Mouse (Mus musculus) CH12.LX (cell line): ENCODE measurements at regions not wholly inside any gene's neighbourhood (a gene's known extent, or its start where the extent isn't known, plus 50 kb on each side); places are given as distances from the start of the nearest gene placed in this dataset.

ENCODE experiments used
- DNase-seq: peaks from one replicate; pipeline ENCODE4 v3.0.0-alpha.2; 2013; ENCODE audit errors: extremely low read depth
- H3K27ac ChIP-seq: 2 replicates; pipeline ENCODE4 v1.5.1; 2012; ENCODE audit warnings: low read depth, mild to moderate bottlenecking, control low read depth, moderate library complexity; ENCODE audit not compliant: insufficient read depth
- H3K27me3 ChIP-seq: replicated peaks from 2 replicates; pipeline ENCODE3; 2012; ENCODE audit warnings: inconsistent platforms
- H3K36me3 ChIP-seq, 2 experiments: replicated peaks in 1 of 2; 2 replicates each; pipeline versions ENCODE3 to v1.6.1; 2012; ENCODE audit warnings: inconsistent platforms in 1 of 2, low read length in 1 of 2, mild to moderate bottlenecking in 1 of 2, mixed read lengths in 1 of 2, moderate library complexity in 1 of 2; ENCODE audit not compliant: control insufficient read depth in 1 of 2, insufficient read depth in 1 of 2
- H3K4me1 ChIP-seq, 2 experiments: 2 replicates each; pipeline ENCODE4 v1.6.1; 2012; ENCODE audit warnings: inconsistent platforms in 1 of 2, moderate library complexity in 1 of 2; ENCODE audit not compliant: insufficient read depth in 2 of 2, control insufficient read depth in 1 of 2
- H3K4me2 ChIP-seq: 2 replicates; pipeline ENCODE4 v1.6.1; 2012; ENCODE audit warnings: low read depth, mild to moderate bottlenecking, control low read depth; ENCODE audit not compliant: poor library complexity, insufficient read depth, severe bottlenecking
- H3K4me3 ChIP-seq, 3 experiments: fragments of 150-350 bp in 1 of 3; sonication (generic) in 1 of 3; replicated peaks in 1 of 3; 2 replicates each; pipeline versions ENCODE3 to v1.5.1; 2011 to 2012; ENCODE audit warnings: low read depth in 2 of 3, low read length in 2 of 3, mild to moderate bottlenecking in 2 of 3, moderate library complexity in 2 of 3, control low read depth in 1 of 3, improper control_type of control experiment in 1 of 3, inconsistent platforms in 1 of 3, mixed read lengths in 1 of 3; ENCODE audit not compliant: poor library complexity in 1 of 3
- H3K79me2 ChIP-seq: replicated peaks from 2 replicates; pipeline ENCODE4 v1.6.1; 2012; ENCODE audit warnings: mild to moderate bottlenecking, moderate library complexity; ENCODE audit not compliant: control insufficient read depth, poor library complexity, insufficient read depth, severe bottlenecking; ENCODE audit errors: extremely low read depth
- H3K9ac ChIP-seq: 2 replicates; pipeline ENCODE4 v1.6.1; 2012; ENCODE audit warnings: low read depth, mild to moderate bottlenecking, control low read depth, moderate library complexity; ENCODE audit not compliant: insufficient read depth
- H3K9me3 ChIP-seq: replicated peaks from 2 replicates; pipeline ENCODE3; 2012; ENCODE audit warnings: low read length, inconsistent platforms, mixed read lengths
- CHD2 ChIP-seq: IDR thresholded peaks from 2 replicates; pipeline ENCODE4 v1.6.1; 2011; ENCODE audit warnings: low read length, improper control_type of control experiment
- CTCF ChIP-seq, 2 experiments: IDR thresholded peaks in 1 of 2; conservative IDR thresholded peaks in 1 of 2; 2 replicates each; pipeline ENCODE4 v1.5.1; 2011 to 2012; ENCODE audit warnings: low read depth in 2 of 2, low read length in 2 of 2, improper control_type of control experiment in 1 of 2, inconsistent platforms in 1 of 2, mild to moderate bottlenecking in 1 of 2, moderate library complexity in 1 of 2
- E2F4 ChIP-seq: IDR thresholded peaks from 2 replicates; pipeline ENCODE4 v1.6.1; 2011; ENCODE audit warnings: low read depth, low read length, improper control_type of control experiment; ENCODE audit not compliant: insufficient replicate concordance
- EP300 ChIP-seq: IDR thresholded peaks from 2 replicates; pipeline ENCODE4 v1.6.1; 2011; ENCODE audit warnings: low read length, improper control_type of control experiment
- ETS1 ChIP-seq: conservative IDR thresholded peaks from 2 replicates; pipeline ENCODE4 v1.6.1; 2012; ENCODE audit warnings: low read depth, mild to moderate bottlenecking, inconsistent platforms, low read length, improper control_type of control experiment, moderate library complexity
- HCFC1 ChIP-seq: IDR thresholded peaks from 2 replicates; pipeline ENCODE4 v1.6.1; 2012; ENCODE audit warnings: low read depth, mild to moderate bottlenecking, inconsistent platforms, low read length, improper control_type of control experiment
- IRF4 ChIP-seq: IDR thresholded peaks from 2 replicates; pipeline ENCODE4 v1.6.1; 2014; ENCODE audit warnings: low read depth, mild to moderate bottlenecking, inconsistent platforms, low read length, improper control_type of control experiment
- KAT2A ChIP-seq: IDR thresholded peaks from 2 replicates; pipeline ENCODE4 v1.6.1; 2012; ENCODE audit warnings: low read length, improper control_type of control experiment, inconsistent platforms; ENCODE audit not compliant: insufficient replicate concordance
- MAFK ChIP-seq: IDR thresholded peaks from 2 replicates; pipeline ENCODE4 v1.6.1; 2011; ENCODE audit warnings: low read length, improper control_type of control experiment; ENCODE audit not compliant: insufficient replicate concordance
- MAZ ChIP-seq: IDR thresholded peaks from 2 replicates; pipeline ENCODE4 v1.6.1; 2012; ENCODE audit warnings: low read depth, mild to moderate bottlenecking, inconsistent platforms, low read length, improper control_type of control experiment, moderate library complexity
- MEF2A ChIP-seq: IDR thresholded peaks from 2 replicates; pipeline ENCODE4 v1.6.1; 2014; ENCODE audit warnings: low read depth, mild to moderate bottlenecking, inconsistent platforms, low read length, improper control_type of control experiment, borderline replicate concordance
- MXI1 ChIP-seq: IDR thresholded peaks from 2 replicates; pipeline ENCODE4 v1.6.1; 2011; ENCODE audit warnings: mild to moderate bottlenecking, low read depth, low read length, improper control_type of control experiment
- PAX5 ChIP-seq: IDR thresholded peaks from 2 replicates; pipeline ENCODE4 v1.6.1; 2012; ENCODE audit warnings: low read length, inconsistent platforms, mixed read lengths
- RAD21 ChIP-seq: IDR thresholded peaks from 2 replicates; pipeline ENCODE4 v1.6.1; 2011; ENCODE audit warnings: low read depth, mild to moderate bottlenecking, low read length, improper control_type of control experiment, moderate library complexity
- RCOR1 ChIP-seq: conservative IDR thresholded peaks from 2 replicates; pipeline ENCODE4 v1.6.1; 2012; ENCODE audit warnings: low read depth, mild to moderate bottlenecking, inconsistent platforms, low read length, improper control_type of control experiment
- SIN3A ChIP-seq: IDR thresholded peaks from 2 replicates; pipeline ENCODE4 v1.6.1; 2012; ENCODE audit warnings: low read length, improper control_type of control experiment, inconsistent platforms
- SMC3 ChIP-seq: IDR thresholded peaks from 2 replicates; pipeline ENCODE4 v1.6.1; 2011; ENCODE audit warnings: low read depth, low read length, improper control_type of control experiment
- TBP ChIP-seq: conservative IDR thresholded peaks from 2 replicates; pipeline ENCODE4 v1.6.1; 2011; ENCODE audit warnings: low read depth, low read length, improper control_type of control experiment
- UBTF ChIP-seq: IDR thresholded peaks from 2 replicates; pipeline ENCODE4 v1.6.1; 2012; ENCODE audit warnings: low read depth, mild to moderate bottlenecking, inconsistent platforms, low read length, improper control_type of control experiment, moderate library complexity
- USF1 ChIP-seq: IDR thresholded peaks from 2 replicates; pipeline ENCODE4 v1.6.1; 2014; ENCODE audit warnings: low read depth, mild to moderate bottlenecking, inconsistent platforms, low read length, improper control_type of control experiment
- ZKSCAN1 ChIP-seq: IDR thresholded peaks from 2 replicates; pipeline ENCODE4 v1.6.1; 2012; ENCODE audit warnings: low read depth, inconsistent platforms, low read length, improper control_type of control experiment, borderline replicate concordance
- ZMIZ1 ChIP-seq: IDR thresholded peaks from 2 replicates; pipeline ENCODE4 v1.6.1; 2012; ENCODE audit warnings: low read depth, mild to moderate bottlenecking, inconsistent platforms, low read length, improper control_type of control experiment
- ZNF384 ChIP-seq: IDR thresholded peaks from 2 replicates; pipeline ENCODE4 v1.6.1; 2012; ENCODE audit warnings: low read depth, low read length, improper control_type of control experiment, inconsistent platforms
- dilution Hi-C: fragments of 300-500 bp; cut with MboI; formaldehyde crosslinking; loops from 2 replicates; pipeline ENCODE4 v1.14.3; 2020; ENCODE audit warnings: low sequenced_read_pairs; ENCODE audit not compliant: extremely low pct_unique_long_range_greater_than_20kb, extremely low pct_ligation_motif_present
- in situ Hi-C: fragments of 300-500 bp; cut with MboI; formaldehyde crosslinking; loops from 3 replicates; pipeline ENCODE4 v1.14.3; 2019; ENCODE audit warnings: low sequenced_read_pairs, low pct_ligation_motif_present, low pct_unique_long_range_greater_than_20kb, mixed read lengths

DNA sequence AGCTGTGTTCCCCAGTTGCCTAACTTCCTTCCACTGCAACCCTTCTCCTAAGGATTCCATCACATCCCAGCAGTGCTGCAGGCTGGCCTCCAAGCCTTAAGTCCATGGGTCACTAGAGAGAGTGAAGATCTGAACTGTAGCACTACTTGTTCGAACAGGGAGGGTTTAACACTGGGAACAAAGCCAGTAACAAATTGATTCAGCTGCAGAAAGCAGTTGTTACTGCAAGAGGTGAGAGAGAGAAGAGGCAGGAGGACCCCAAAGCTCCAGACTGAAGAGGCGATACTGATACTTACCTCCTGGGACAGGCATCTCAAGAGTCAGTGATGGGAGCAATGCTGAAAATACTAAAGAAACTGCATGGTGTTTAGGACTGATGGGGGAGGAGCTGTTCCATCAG, 600.1 kb upstream of the Cdh5 start:
- dilution Hi-C loops (no loop called here), in situ Hi-C loops (no loop called here)
- H3K27ac ChIP-seq: no peak overlapping the region
- DNase-seq: no peak
- H3K9me3 ChIP-seq: no peaks in the 10 kb centered on the region
- H3K4me3 ChIP-seq: no peak overlapping the region
- H3K27me3 ChIP-seq: no peaks in the 10 kb centered on the region
- no peak overlapping the region for H3K4me2 ChIP-seq
- no peak for TF ChIP-seq USF1
- no peak for TF ChIP-seq HCFC1
- no peak for TF ChIP-seq KAT2A
- TF ChIP-seq MEF2A: no peak
- TF ChIP-seq RCOR1: no peak
- TF ChIP-seq ZMIZ1: no peak
- TF ChIP-seq MAFK: no peak
- no peak for TF ChIP-seq MAZ
- no peak for TF ChIP-seq PAX5
- TF ChIP-seq ETS1: no peak
- TF ChIP-seq RAD21: no peak
- TF ChIP-seq MXI1: no peak
- TF ChIP-seq ZNF384: no peak
- no peak overlapping the region for H3K9ac ChIP-seq
- no peaks in the 10 kb centered on the region for H3K36me3 ChIP-seq
- H3K79me2 ChIP-seq: no peaks in the 10 kb centered on the region
- no peaks in the 10 kb centered on the region for H3K4me1 ChIP-seq

DNA sequence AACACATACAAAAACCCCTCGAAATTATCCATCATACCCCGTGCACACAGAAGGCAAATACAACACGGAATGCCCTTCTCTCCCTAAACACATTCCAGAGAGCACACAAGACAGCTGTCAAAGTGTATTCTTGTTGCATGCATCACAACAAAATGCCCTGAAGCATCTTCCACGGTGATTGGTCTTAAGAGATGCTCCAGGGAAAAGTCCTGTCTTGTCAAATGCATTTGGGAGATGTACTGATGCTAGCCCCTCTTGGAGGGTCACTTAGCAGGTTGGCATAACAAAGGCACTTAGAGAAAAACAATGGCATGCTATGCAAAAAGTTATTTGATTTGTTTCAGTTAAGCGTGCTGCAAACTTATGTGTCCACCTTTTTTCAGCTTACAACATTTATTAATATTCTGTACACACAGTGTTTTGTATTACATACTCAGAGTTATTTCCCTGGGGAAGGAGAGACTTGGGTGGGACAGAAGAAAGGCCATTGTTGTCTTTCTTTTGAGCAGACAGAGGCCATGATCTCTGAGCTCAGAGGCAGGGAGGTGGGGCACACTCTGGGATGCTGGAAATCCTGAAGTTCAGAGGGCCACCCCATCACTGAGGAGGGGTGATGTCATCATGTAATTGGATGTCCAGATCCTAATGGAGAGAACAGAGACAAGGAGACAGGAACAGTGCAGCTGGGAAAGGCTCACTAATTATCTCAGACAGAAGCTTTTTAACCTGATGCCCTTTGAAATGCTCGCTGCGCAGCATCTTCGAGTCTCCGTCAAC, 598.2 kb upstream of the Cdh5 start:
- TF ChIP-seq IRF4: no peak
- TF ChIP-seq E2F4: no peak
- TF ChIP-seq CHD2: no peak
- no peak for TF ChIP-seq ZMIZ1
- TF ChIP-seq MXI1: no peak
- no peak for TF ChIP-seq USF1
- TF ChIP-seq SMC3: no peak
- TF ChIP-seq UBTF: no peak
- no peak for TF ChIP-seq SIN3A
- TF ChIP-seq RCOR1: no peak
- no peak for TF ChIP-seq EP300
- no peak for TF ChIP-seq CTCF (conservative IDR thresholded peaks at IDR 0.05 in 1 of 2, IDR thresholded peaks at IDR 0.05 in 1 of 2; ENCODE audit: low read depth in 2 of 2, low read length in 2 of 2)
- TF ChIP-seq MAFK: no peak
- TF ChIP-seq TBP: no peak
- no peak for TF ChIP-seq ZKSCAN1
- no peak for TF ChIP-seq RAD21
- dilution Hi-C loops (no loop called here), in situ Hi-C loops (no loop called here)

More for the DNA sequence above, 598.2 kb upstream of the Cdh5 start:
- Histone ChIP-seq H3K4me3 (no peak overlapping the region), H3K27me3 (no peaks in the 10 kb centered on the region), H3K9me3 (no peaks in the 10 kb centered on the region), H3K79me2 (no peaks in the 10 kb centered on the region), H3K27ac (no peak overlapping the region), H3K36me3 (no peaks in the 10 kb centered on the region), H3K9ac (no peak overlapping the region), H3K4me2 (no peak overlapping the region), H3K4me1 (no peaks in the 10 kb centered on the region)
- no peak for DNase-seq
